Mouse (Mus musculus) embryonic fibroblast, embryonic 13.5 days (primary cell): ENCODE measurements around the gene Serping1.

Experiments
- CTCF ChIP-seq: IDR thresholded peaks from 2 replicates; pipeline ENCODE4 v1.5.1; 2011; ENCODE audit warnings: mild to moderate bottlenecking, control low read depth, low read length, moderate library complexity, borderline replicate concordance; ENCODE audit not compliant: insufficient read depth
- POLR2A ChIP-seq: IDR thresholded peaks from 2 replicates; pipeline ENCODE4 v1.6.1; 2011; ENCODE audit warnings: low read depth, mild to moderate bottlenecking, control low read depth, low read length, moderate library complexity

DNA sequence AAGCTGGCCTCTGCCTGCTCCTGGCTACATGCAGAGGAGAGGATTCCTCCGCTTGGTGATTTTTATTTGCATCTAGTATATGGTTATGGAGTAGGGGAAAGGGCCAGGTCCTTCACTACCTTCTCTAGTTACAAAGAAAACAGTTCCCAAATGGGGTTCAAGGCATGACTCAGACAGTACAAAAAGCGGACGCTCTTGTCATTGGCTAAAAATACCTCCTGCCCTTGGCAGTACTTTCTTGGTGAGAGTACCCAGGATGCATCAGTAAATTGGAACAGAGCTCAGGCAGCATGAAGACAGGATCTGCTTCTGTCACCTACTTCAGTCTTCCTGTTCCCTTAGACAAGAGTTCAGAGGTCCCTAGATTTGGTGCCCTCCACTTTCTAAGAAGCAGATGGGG is 44.6 kb upstream of the Serping1 start:
- no peak for TF ChIP-seq POLR2A
- TF ChIP-seq CTCF: no peak
